Mouse (Mus musculus) erythroblast, embryonic 14.5 days (primary cell): ENCODE data around the gene Sesn2.

Experiments
- GATA1 ChIP-seq: IDR thresholded peaks from 2 replicates; pipeline ENCODE4 v1.6.1; 2012; ENCODE audit warnings: low read length, inconsistent platforms, mixed read lengths
- TAL1 ChIP-seq: IDR thresholded peaks from 3 replicates; pipeline ENCODE4 v1.6.1; 2012; ENCODE audit warnings: low read length, inconsistent platforms, mixed read lengths

DNA sequence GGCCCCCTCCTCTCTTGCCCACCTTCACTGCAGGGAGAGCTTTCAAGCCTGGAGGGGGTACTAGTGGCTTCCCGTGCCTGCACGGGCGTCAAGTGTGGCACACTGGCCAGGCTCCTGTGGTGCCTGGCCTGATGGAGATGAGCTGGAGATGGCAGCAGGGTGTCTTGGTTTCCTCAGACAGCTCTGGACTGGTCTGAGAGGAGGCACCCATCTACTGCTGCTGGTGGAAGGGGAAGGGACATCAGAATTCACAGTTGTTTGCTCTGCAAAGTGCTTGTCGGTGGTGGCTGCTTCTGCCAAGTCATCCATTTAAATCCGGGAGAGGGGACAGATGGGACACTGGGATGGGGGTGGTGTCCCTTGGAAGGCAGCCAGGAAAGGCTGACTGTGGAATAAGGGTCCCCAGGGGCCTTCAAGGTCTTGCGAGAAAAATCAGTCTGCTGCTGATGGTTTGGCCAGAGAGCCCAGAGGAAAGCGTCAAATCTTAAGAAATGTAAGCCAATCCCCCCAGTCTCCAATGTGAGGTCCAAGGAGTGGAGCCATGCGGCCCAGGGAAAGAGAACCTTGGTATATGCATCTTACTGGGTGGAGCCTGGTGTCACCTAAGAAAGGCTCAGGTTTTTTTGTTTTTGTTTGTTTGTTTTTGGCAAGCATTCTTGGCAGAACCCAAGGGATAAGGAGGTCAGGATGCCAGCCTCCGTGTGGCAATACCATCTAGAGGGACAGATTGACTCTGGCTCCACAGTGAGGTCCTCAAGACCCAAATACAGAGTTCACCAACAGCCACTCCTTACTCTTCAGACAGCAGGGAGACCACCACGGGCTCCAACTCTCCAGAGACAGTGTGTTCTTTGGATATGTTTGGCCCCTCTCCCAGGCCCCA, 17.9 kb downstream of the Sesn2 start:
- TF ChIP-seq GATA1 (no peak), TAL1 (no peak)
